Mouse (Mus musculus): ENCODE results near the gene Lmna. TPM values are rescaled to one million over a fixed set of nuclear protein-coding genes. Genes with fewer than 3 reads are reported as not detected.

Lmna gene
- total and polyA plus RNA-seq, 3 experiments: 128 to 388 (median 302) TPM

- Histone ChIP-seq H3K4me3 (ENCODE audit: control insufficient read depth in 1 of 2, insufficient read depth in 1 of 2, low read depth in 2 of 2, low read length in 2 of 2) (no peak overlapping the region), H3K27me3 (ENCODE audit: control insufficient read depth in 1 of 2, insufficient read depth in 2 of 2, low read length in 2 of 2) (no peaks in the 10 kb centered on the region), H3K9ac (ENCODE audit: control insufficient read depth, low read depth, low read length, poor library complexity, severe bottlenecking) (0 out of 2 replicates have a peak overlapping the region, but pooled peaks have one; percentile 2), H3K4me1 (ENCODE audit: control insufficient read depth in 1 of 2, insufficient read depth in 2 of 2, low read length in 2 of 2) (peaks cover 20 to 50% of the 10 kb centered on the region in 2 experiments), H3K79me2 (ENCODE audit: control insufficient read depth, insufficient read depth, low read length, poor library complexity) (no peaks in the 10 kb centered on the region), H3K9me3 (replicated peaks; ENCODE audit: insufficient read depth, low read length) (no peaks in the 10 kb centered on the region), H3K27ac (ENCODE audit: control insufficient read depth, low read depth, low read length) (no peak overlapping the region), H3K36me3 (ENCODE audit: control insufficient read depth in 1 of 2, insufficient read depth in 2 of 2, low read length in 2 of 2) (peaks cover 0 to 40% of the 10 kb centered on the region in 2 experiments; a peak in 2 of 4 replicates)
- peak; percentile 73 for DNase-seq (ENCODE audit: low read depth, low spot score)
- no peak for TF ChIP-seq KAT2A (conservative IDR thresholded peaks at IDR 0.05; ENCODE audit: low read depth, low read length)
- no peak for TF ChIP-seq TCF12 (IDR thresholded peaks at IDR 0.05; ENCODE audit: low read depth, low read length)
- TF ChIP-seq ELF1 (IDR thresholded peaks at IDR 0.05; ENCODE audit: low read depth, low read length): no peak
- peak in 1 of 2 experiments; percentile 33; a peak in 1 of 4 replicates for TF ChIP-seq POLR2A (IDR thresholded peaks at IDR 0.05; ENCODE audit: control insufficient read depth in 1 of 2, insufficient read depth in 1 of 2, low read depth in 1 of 2, low read length in 2 of 2, poor library complexity in 1 of 2)
- TF ChIP-seq TBP (IDR thresholded peaks at IDR 0.05; ENCODE audit: low read depth, low read length): peak; percentile 54; the same call in 1 of the 2 replicates
These were observed 52.8 kb downstream of the Lmna start for GRCm38 (mm10) chr3:88456746-88457532.

- peak overlapping the region; percentile 2; the same call in 1 of the 2 replicates for H3K9ac ChIP-seq (ENCODE audit: control insufficient read depth, low read depth, low read length, poor library complexity, severe bottlenecking)
- H3K27ac ChIP-seq (ENCODE audit: control insufficient read depth, low read depth, low read length): no peak overlapping the region
- H3K9me3 ChIP-seq (replicated peaks; ENCODE audit: insufficient read depth, low read length): no peaks in the 10 kb centered on the region
- H3K79me2 ChIP-seq (ENCODE audit: control insufficient read depth, insufficient read depth, low read length, poor library complexity): no peaks in the 10 kb centered on the region
- peaks cover 20 to 50% of the 10 kb centered on the region in 2 experiments for H3K4me1 ChIP-seq (ENCODE audit: control insufficient read depth in 1 of 2, insufficient read depth in 2 of 2, low read length in 2 of 2)
- H3K36me3 ChIP-seq (ENCODE audit: control insufficient read depth in 1 of 2, insufficient read depth in 2 of 2, low read length in 2 of 2): peaks cover 0 to 40% of the 10 kb centered on the region in 2 experiments; a peak in 2 of 4 replicates
- H3K27me3 ChIP-seq (ENCODE audit: control insufficient read depth in 1 of 2, insufficient read depth in 2 of 2, low read length in 2 of 2): no peaks in the 10 kb centered on the region
- no peak for DNase-seq (ENCODE audit: low read depth, low spot score)
- TF ChIP-seq ELF1 (IDR thresholded peaks at IDR 0.05; ENCODE audit: low read depth, low read length) (no peak), EP300 (IDR thresholded peaks at IDR 0.05; ENCODE audit: low read depth in 1 of 2, low read length in 2 of 2) (no peak), USF1 (IDR thresholded peaks at IDR 0.05; ENCODE audit: low read depth, low read length) (no peak), MEF2A (IDR thresholded peaks at IDR 0.05; ENCODE audit: extremely low read depth, insufficient replicate concordance, low read depth, low read length, poor library complexity, severe bottlenecking) (no peak), MAX (IDR thresholded peaks at IDR 0.05; ENCODE audit: low read length) (no peak), SMC3 (IDR thresholded peaks at IDR 0.05; ENCODE audit: low read depth, low read length) (no peak), MYB (IDR thresholded peaks at IDR 0.05; ENCODE audit: low read depth, low read length) (no peak), MXI1 (IDR thresholded peaks at IDR 0.05; ENCODE audit: low read depth, low read length) (no peak), UBTF (IDR thresholded peaks at IDR 0.05; ENCODE audit: borderline replicate concordance, insufficient read depth, low read depth, low read length) (no peak), TCF12 (IDR thresholded peaks at IDR 0.05; ENCODE audit: low read depth, low read length) (no peak), KAT2A (conservative IDR thresholded peaks at IDR 0.05; ENCODE audit: low read depth, low read length) (no peak), POLR2AphosphoS2 (IDR thresholded peaks at IDR 0.05; ENCODE audit: low read length) (no peak), ETS1 (IDR thresholded peaks at IDR 0.05; ENCODE audit: low read depth, low read length) (no peak), ZNF384 (IDR thresholded peaks at IDR 0.05; ENCODE audit: low read depth, low read length) (no peak), CTCF (IDR thresholded peaks at IDR 0.05 in 2 of 3, conservative IDR thresholded peaks at IDR 0.05 in 1 of 3; ENCODE audit: control insufficient read depth in 1 of 3, insufficient read depth in 1 of 3, low read depth in 2 of 3, low read length in 3 of 3, poor library complexity in 1 of 3, severe bottlenecking in 1 of 3) (no peak), GABPA (IDR thresholded peaks at IDR 0.05; ENCODE audit: low read depth, low read length) (no peak)
- H3K4me3 ChIP-seq (ENCODE audit: control insufficient read depth in 1 of 2, insufficient read depth in 1 of 2, low read depth in 2 of 2, low read length in 2 of 2): no peak overlapping the region
These were observed 53.4 kb downstream of the Lmna start for GRCm38 (mm10) chr3:88456313-88456712.

Measured in MEL (cell line).